Mouse (Mus musculus): ENCODE results near the gene Ubap1. TPM values are rescaled to one million over a fixed set of nuclear protein-coding genes. Genes with fewer than 3 reads are reported as not detected.

The Ubap1 gene
- polyA plus RNA-seq, 1 experiment from 2014 or later, result 40.1 TPM

DNA sequence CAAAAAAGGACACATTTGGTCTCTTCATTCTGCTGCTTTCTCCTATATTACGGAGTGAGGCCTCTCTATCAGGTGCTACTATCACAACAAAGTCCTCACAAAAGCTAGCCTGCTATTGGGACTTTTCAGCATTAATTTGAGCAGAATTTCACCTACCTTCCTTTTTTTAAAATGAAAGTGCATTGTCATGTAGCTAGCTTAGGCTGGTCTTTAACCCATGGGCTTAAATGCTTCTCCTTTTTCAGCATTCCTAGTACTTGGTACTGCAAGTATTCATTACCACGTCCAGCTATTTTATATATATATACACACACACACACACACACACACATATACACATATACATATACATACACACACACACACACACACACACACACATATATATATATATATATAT lies 9.9 kb downstream of the Ubap1 start:
- WGBS, result 86% methylated on average over 2 of the region's 2 CpGs
- ATAC-seq (ENCODE audit: extremely low read depth, insufficient number of reproducible peaks, low FRiP score, low TSS enrichment), result no peak

DNA sequence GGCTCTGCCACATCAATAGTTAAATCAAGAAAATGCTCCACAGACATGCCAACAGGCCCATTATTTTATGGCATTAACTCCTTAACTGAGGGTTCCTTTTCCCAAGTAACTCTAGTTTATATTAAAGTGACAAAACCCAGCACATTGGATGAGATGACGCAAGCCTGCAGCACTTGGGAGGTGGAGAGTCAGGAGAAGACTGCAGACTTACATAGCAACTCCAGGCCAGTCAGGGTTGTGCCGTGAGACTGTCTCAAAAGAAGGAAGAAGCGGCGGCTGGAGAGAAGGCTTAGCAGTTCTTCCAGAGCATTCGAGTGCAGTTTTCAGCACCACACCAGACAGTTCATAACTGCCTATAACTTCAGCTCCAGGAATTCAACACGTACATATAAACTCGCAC lies 10.6 kb downstream of the Ubap1 start:
- H3K27me3 ChIP-seq (replicated peaks), result no peaks in the 10 kb centered on the region
- ATAC-seq (ENCODE audit: extremely low read depth, insufficient number of reproducible peaks, low FRiP score, low TSS enrichment), result no peak
- no peak overlapping the region for H3K4me3 ChIP-seq

More for the DNA sequence above, 9.9 kb downstream of the Ubap1 start:
- no peaks in the 10 kb centered on the region for H3K9me3 ChIP-seq
- H3K4me1 ChIP-seq, result no peaks in the 10 kb centered on the region
- peaks cover 24% of the 10 kb centered on the region for H3K36me3 ChIP-seq
- no peak overlapping the region for H3K4me2 ChIP-seq
- no peak overlapping the region for H3K4me3 ChIP-seq
- H3K27me3 ChIP-seq (replicated peaks), result no peaks in the 10 kb centered on the region
- no peak overlapping the region for H3K9ac ChIP-seq
- no peak overlapping the region for H3K27ac ChIP-seq (replicated peaks)

DNA sequence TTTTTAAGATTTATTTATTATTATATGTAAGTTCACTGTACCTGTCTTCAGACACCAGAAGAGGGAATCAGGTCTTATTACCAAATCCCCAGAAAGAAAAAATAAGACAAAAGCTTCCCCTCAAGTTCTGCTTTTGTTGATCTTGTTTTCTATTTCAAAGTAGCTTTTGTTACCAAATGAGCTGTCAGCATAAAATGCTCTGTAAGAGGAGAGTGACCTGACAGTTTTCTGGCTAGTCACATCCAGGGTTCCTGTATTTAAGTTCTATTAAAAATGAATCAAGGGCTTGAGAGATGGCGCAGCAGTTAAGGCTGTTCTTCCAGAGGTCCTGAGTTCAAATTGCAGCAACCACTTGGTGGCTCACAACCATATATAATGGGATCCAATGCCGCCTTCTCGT lies 12.3 kb downstream of the Ubap1 start:
- Histone ChIP-seq H3K4me1 (no peaks in the 10 kb centered on the region), H3K9me3 (no peaks in the 10 kb centered on the region), H3K36me3 (peaks cover 13% of the 10 kb centered on the region), H3K27ac (replicated peaks) (no peak overlapping the region), H3K4me2 (no peak overlapping the region), H3K9ac (no peak overlapping the region), H3K4me3 (no peak overlapping the region), H3K27me3 (replicated peaks) (no peaks in the 10 kb centered on the region)
- WGBS, result 91% methylated on average over 3 of the region's 3 CpGs
- no peak for ATAC-seq (ENCODE audit: extremely low read depth, insufficient number of reproducible peaks, low FRiP score, low TSS enrichment)

More for the DNA sequence above, 10.6 kb downstream of the Ubap1 start:
- H3K4me2 ChIP-seq, result no peak overlapping the region
- H3K36me3 ChIP-seq, result peaks cover 24% of the 10 kb centered on the region
- WGBS, result 87% methylated on average over 7 of the region's 7 CpGs
- no peaks in the 10 kb centered on the region for H3K9me3 ChIP-seq
- no peak overlapping the region for H3K9ac ChIP-seq
- H3K4me1 ChIP-seq, result no peaks in the 10 kb centered on the region
- no peak overlapping the region for H3K27ac ChIP-seq (replicated peaks)

- WGBS, result 85% methylated on average over 4 of the region's 4 CpGs
- Histone ChIP-seq H3K36me3 (peaks cover 57% of the 10 kb centered on the region), H3K9me3 (no peaks in the 10 kb centered on the region), H3K4me3 (no peak overlapping the region), H3K4me2 (no peak overlapping the region), H3K9ac (no peak overlapping the region), H3K27me3 (replicated peaks) (no peaks in the 10 kb centered on the region), H3K27ac (replicated peaks) (no peak overlapping the region), H3K4me1 (0 out of 2 replicates have a peak, but pooled peaks cover 6% of the 10 kb centered on the region)
- no peak for ATAC-seq (ENCODE audit: extremely low read depth, insufficient number of reproducible peaks, low FRiP score, low TSS enrichment)
Observed at GRCm38 (mm10) chr4:41368198-41368597, 19.4 kb downstream of the Ubap1 start.

DNA sequence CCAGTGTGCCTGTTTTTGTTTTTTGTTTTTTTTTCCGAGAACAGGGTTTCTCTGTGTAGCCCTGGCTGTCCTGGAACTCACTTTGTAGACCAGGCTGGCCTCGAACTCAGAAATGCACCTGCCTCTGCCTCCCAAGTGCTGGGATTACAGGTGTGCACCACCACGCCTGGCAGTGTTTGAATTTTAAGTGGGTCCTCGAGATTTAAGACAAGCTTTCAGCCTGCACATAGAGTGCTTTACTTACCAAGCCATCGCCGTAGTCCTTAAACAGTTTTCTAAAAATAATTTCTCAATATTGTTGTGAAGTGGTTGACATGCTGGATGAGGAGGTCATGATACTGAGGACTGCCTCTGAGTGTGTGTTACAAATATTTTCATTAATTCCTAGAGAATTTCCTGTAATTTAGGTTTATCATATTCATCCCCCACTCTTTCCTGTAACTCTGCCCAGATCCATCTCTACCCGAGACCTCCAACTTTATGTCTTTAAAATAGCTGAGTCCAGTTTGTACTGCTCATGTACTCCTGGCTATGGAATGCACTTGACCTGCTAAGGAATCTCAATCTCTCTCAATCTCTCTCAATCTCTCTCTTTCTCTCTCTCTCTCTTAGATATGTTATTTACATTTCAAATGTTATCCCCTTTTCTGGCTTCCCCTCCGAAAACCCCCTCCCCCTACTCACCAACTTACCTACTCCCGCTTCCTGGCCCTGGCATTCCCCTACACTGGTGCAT lies 21.1 kb downstream of the Ubap1 start:
- ATAC-seq (ENCODE audit: extremely low read depth, insufficient number of reproducible peaks, low FRiP score, low TSS enrichment), result no peak

GRCm38 (mm10) chr4:41377567-41377966 lies 28.8 kb downstream of the Ubap1 start:
- no peak overlapping the region for H3K27ac ChIP-seq (replicated peaks)
- no peak for ATAC-seq (ENCODE audit: extremely low read depth, insufficient number of reproducible peaks, low FRiP score, low TSS enrichment)

More for the DNA sequence above, 21.1 kb downstream of the Ubap1 start:
- 0 out of 2 replicates have a peak, but pooled peaks cover 6% of the 10 kb centered on the region for H3K4me1 ChIP-seq
- 66% methylated on average over 9 of the region's 9 CpGs for WGBS
- H3K4me3 ChIP-seq, result no peak overlapping the region
- H3K36me3 ChIP-seq, result peaks cover 70% of the 10 kb centered on the region
- H3K27ac ChIP-seq (replicated peaks), result no peak overlapping the region
- no peak overlapping the region for H3K4me2 ChIP-seq
- H3K9me3 ChIP-seq, result no peaks in the 10 kb centered on the region
- H3K27me3 ChIP-seq (replicated peaks), result no peaks in the 10 kb centered on the region
- no peak overlapping the region for H3K9ac ChIP-seq

DNA sequence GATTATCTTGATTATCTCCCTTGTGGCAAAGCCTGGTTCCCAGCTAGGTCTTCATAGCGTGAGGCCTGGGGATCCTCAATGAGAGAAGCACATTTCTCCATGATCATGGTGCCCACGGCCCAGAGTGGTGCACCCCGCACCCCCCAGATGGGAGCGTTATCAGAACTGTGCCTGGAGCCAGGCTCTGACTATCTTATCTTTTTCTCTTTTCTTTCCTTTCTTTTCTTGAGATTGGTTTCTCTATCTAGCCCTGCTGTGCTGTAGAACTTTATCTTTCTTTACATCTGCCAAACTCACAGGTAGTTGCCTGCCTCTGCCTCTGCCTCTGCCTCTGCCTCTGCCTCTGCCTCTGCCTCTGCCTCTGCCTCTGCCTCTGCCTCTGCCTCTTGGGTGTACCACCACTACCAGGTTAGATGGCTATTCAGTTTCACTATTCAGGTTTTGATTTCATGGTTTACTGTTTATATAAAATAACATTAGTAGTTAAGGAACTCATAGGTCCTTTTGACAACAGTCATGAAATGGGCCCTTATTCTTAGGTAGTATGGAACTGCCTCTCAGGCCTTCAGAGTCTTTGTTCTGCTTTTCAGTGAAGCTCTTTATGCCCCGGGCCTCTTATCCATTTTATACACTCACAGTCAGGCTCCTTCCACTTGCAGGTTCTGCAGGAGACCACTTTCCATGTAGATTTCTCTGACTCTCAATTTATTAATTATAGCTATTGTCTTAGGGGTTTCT lies 32.6 kb downstream of the Ubap1 start:
- H3K27ac ChIP-seq (replicated peaks), result no peak overlapping the region
- no peak overlapping the region for H3K9ac ChIP-seq
- no peaks in the 10 kb centered on the region for H3K9me3 ChIP-seq
- peaks cover 88% of the 10 kb centered on the region for H3K36me3 ChIP-seq
- ATAC-seq (ENCODE audit: extremely low read depth, insufficient number of reproducible peaks, low FRiP score, low TSS enrichment), result no peak
- H3K27me3 ChIP-seq (replicated peaks), result no peaks in the 10 kb centered on the region
- H3K4me2 ChIP-seq, result no peak overlapping the region
- WGBS, result 83% methylated on average over 5 of the region's 5 CpGs
- peaks cover 5% of the 10 kb centered on the region for H3K4me1 ChIP-seq
- no peak overlapping the region for H3K4me3 ChIP-seq

More at GRCm38 (mm10) chr4:41377567-41377966, 28.8 kb downstream of the Ubap1 start:
- Histone ChIP-seq H3K27me3 (replicated peaks) (no peaks in the 10 kb centered on the region), H3K36me3 (peaks cover 96% of the 10 kb centered on the region), H3K9ac (no peak overlapping the region), H3K4me1 (no peaks in the 10 kb centered on the region), H3K4me2 (no peak overlapping the region), H3K9me3 (no peaks in the 10 kb centered on the region), H3K4me3 (no peak overlapping the region)

DNA sequence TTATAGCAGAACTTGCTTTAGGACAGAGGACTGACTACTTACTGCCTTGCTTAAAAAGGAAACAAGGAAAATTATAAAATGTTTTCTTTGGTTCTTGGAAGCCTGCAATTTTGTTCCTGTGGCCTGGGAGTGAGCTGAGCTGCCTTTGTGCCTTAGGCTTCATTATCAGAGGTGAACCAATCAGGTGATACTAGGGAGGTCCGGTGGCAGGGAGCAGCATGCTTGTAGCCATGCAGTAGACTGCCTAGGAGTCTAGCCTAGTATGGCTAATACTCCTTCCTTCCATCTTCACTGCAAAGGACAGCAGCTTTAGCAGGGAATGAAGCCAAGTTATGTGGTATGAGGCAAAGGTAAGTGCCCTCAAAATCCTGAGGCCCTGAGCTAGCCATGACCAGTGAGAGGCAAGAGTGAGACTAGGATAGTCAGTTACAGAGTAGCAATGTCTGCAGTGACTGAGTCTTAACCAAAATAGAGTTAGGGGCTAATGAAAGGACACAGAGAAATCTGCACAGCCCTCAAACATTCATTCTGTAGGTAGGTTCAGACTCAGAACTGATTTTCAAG lies 37.7 kb downstream of the Ubap1 start:
- no peaks in the 10 kb centered on the region for H3K9me3 ChIP-seq
- H3K4me1 ChIP-seq, result peaks cover 8% of the 10 kb centered on the region
- H3K36me3 ChIP-seq, result peaks cover 83% of the 10 kb centered on the region
- no peak overlapping the region for H3K27ac ChIP-seq (replicated peaks)
- WGBS, result 57% methylated on average over 1 of the region's 1 CpGs
- H3K4me2 ChIP-seq, result peak overlapping the region; percentile 49; the same call in 1 of the 2 replicates
- no peaks in the 10 kb centered on the region for H3K27me3 ChIP-seq (replicated peaks)
- ATAC-seq (ENCODE audit: extremely low read depth, insufficient number of reproducible peaks, low FRiP score, low TSS enrichment), result no peak
- H3K9ac ChIP-seq, result no peak overlapping the region; the same call in 1 of the 2 replicates
- H3K4me3 ChIP-seq, result no peak overlapping the region

DNA sequence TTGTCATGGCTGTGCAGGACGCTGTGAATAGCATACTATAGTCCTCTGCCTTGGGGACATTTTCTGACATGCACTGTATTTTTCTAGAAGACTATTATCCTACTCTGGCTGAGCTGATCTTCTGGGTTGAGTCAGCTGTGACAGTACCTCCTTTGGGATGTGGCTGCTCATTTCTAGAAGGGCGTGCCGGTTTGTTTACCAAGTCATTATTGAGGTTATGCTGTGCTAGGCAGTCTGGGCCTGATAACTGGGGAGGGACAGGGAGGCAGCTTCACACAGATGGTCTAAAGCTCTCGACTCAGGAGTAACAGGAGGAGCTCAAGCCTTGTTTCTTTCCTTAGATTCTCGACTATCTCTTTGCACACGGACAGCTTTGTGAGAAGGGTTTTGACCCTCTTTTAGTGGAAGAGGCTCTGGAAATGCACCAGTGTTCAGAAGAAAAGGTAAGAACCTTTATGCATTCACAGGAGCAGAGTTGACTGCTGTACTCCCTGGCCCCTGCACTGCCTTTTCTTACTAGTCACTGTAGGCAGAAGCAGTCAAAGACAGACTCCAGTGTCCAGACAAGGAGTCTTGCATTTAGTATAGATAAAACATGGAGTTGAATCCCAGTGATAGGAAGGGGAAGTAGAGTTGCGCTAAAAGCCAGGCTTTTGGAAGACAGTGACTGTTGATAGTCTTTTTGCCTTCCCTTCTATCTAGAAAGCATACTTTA lies 39.1 kb downstream of the Ubap1 start:
- ATAC-seq (ENCODE audit: extremely low read depth, insufficient number of reproducible peaks, low FRiP score, low TSS enrichment), result peak; percentile 42; the same call in 1 of the 2 replicates
- Histone ChIP-seq H3K4me2 (peak overlapping the region; percentile 49), H3K4me1 (peaks cover 8% of the 10 kb centered on the region), H3K9ac (0 out of 2 replicates have a peak overlapping the region, but pooled peaks have one; percentile 7), H3K27me3 (replicated peaks) (no peaks in the 10 kb centered on the region), H3K9me3 (no peaks in the 10 kb centered on the region), H3K27ac (replicated peaks) (peak overlapping the region; percentile 57), H3K4me3 (peak overlapping the region; percentile 27), H3K36me3 (peaks cover 84% of the 10 kb centered on the region)
- 72% methylated on average over 7 of the region's 7 CpGs for WGBS

- peak overlapping the region; percentile 49 for H3K4me2 ChIP-seq
- H3K9ac ChIP-seq, result no peak overlapping the region
Observed at GRCm38 (mm10) chr4:41388616-41389015, 39.8 kb downstream of the Ubap1 start.

DNA sequence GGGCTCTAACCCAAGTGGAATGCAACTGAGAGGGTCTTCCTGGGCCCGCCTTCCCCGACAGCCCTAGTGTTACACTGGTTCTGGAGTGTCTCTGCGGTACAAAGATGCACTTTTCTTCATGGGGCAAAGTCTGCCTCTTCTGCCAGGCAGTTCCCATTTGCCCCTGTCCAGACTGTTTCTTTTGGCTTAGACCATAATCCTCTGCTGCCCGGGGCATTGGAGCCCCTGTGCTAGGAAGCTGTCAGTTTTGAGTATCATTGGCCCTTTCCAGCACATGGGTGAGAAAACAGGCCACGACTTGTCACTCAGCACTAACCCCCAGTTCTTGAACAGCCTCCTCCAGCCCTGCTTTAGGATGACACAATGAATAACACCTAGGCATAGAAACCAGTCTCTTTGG lies 40.4 kb downstream of the Ubap1 start:
- H3K4me2 ChIP-seq, result peak overlapping the region; percentile 49
- no peak overlapping the region; the same call in 1 of the 2 replicates for H3K9ac ChIP-seq
- H3K27me3 ChIP-seq (replicated peaks), result no peaks in the 10 kb centered on the region
- 80% methylated on average over 5 of the region's 5 CpGs for WGBS
- peak overlapping the region; percentile 27 for H3K4me3 ChIP-seq
- H3K4me1 ChIP-seq, result peaks cover 8% of the 10 kb centered on the region
- H3K36me3 ChIP-seq, result peaks cover 84% of the 10 kb centered on the region
- no peak for ATAC-seq (ENCODE audit: extremely low read depth, insufficient number of reproducible peaks, low FRiP score, low TSS enrichment)
- H3K27ac ChIP-seq (replicated peaks), result no peak overlapping the region
- H3K9me3 ChIP-seq, result no peaks in the 10 kb centered on the region

More at GRCm38 (mm10) chr4:41388616-41389015, 39.8 kb downstream of the Ubap1 start:
- H3K36me3 ChIP-seq, result peaks cover 84% of the 10 kb centered on the region
- H3K27ac ChIP-seq (replicated peaks), result peak overlapping the region; percentile 57
- H3K9me3 ChIP-seq, result no peaks in the 10 kb centered on the region
- peaks cover 8% of the 10 kb centered on the region for H3K4me1 ChIP-seq
- WGBS, result 82% methylated on average over 5 of the region's 5 CpGs
- H3K27me3 ChIP-seq (replicated peaks), result no peaks in the 10 kb centered on the region
- H3K4me3 ChIP-seq, result peak overlapping the region; percentile 27
- ATAC-seq (ENCODE audit: extremely low read depth, insufficient number of reproducible peaks, low FRiP score, low TSS enrichment), result no peak

Data from heart, embryonic 13.5 days (tissue).